Mouse (Mus musculus) heart, embryonic 11.5 days (tissue): Measurements from ENCODE around the gene Phactr1. TPM values are rescaled to one million over a fixed set of nuclear protein-coding genes. Genes with fewer than 3 reads are reported as not detected.
"Not testable (repeated sequence)": the region's sequence is repeated elsewhere in the genome, so short reads cannot be mapped to it uniquely, and the experiment has no call there.

Source experiments
- ATAC-seq: fragments of 200-750 bp; cut with Nextera tagmentation; replicated peaks from 2 replicates; pipeline ENCODE4 v1.8.0; 2017; ENCODE audit warnings: moderate library complexity; ENCODE audit not compliant: insufficient number of reproducible peaks, low FRiP score, low TSS enrichment
- H3K27ac ChIP-seq: fragments of 300-500 bp; sonication (generic); 2 replicates; pipeline ENCODE4 v1.5.1; 2014; ENCODE audit warnings: mild to moderate bottlenecking, low read depth, low read length
- H3K27me3 ChIP-seq: fragments of 300-500 bp; sonication (generic); 2 replicates; pipeline ENCODE4 v1.6.1; 2014; ENCODE audit warnings: mild to moderate bottlenecking, low read length, mixed read lengths; ENCODE audit not compliant: control insufficient read depth, insufficient read depth
- H3K36me3 ChIP-seq: fragments of 300-500 bp; sonication (generic); 2 replicates; pipeline ENCODE4 v1.6.1; 2014; ENCODE audit warnings: mild to moderate bottlenecking, low read length, moderate library complexity, mixed read lengths; ENCODE audit not compliant: control insufficient read depth, insufficient read depth
- H3K4me1 ChIP-seq: fragments of 300-500 bp; sonication (generic); 2 replicates; pipeline ENCODE4 v1.6.1; 2014; ENCODE audit warnings: low read length; ENCODE audit not compliant: control insufficient read depth, insufficient read depth
- H3K4me2 ChIP-seq: fragments of 300-500 bp; sonication (generic); 2 replicates; pipeline ENCODE4 v1.6.1; 2014; ENCODE audit warnings: mild to moderate bottlenecking, moderate library complexity
- H3K4me3 ChIP-seq: fragments of 300-500 bp; sonication (generic); 2 replicates; pipeline ENCODE4 v1.5.1; 2014; ENCODE audit warnings: low read depth, low read length
- H3K9ac ChIP-seq: fragments of 300-500 bp; sonication (generic); 2 replicates; pipeline ENCODE4 v1.6.1; 2014; ENCODE audit warnings: mild to moderate bottlenecking, low read depth, low read length, moderate library complexity
- H3K9me3 ChIP-seq: fragments of 300-500 bp; sonication (generic); replicated peaks from 2 replicates; pipeline ENCODE4 v1.6.1; 2016; ENCODE audit warnings: low read length; ENCODE audit not compliant: control insufficient read depth
- WGBS: fragments of 180-500 bp; shearing (Covaris S2); extraction: QIAGEN DNeasy Blood & Tissue Kit; methylation state at CpG from one replicate; pipeline ENCODE4 v1.1.7; 2014; ENCODE audit not compliant: insufficient replicate concordance; 5-methylcytosine and 5-hydroxymethylcytosine counted together
- polyA plus RNA-seq: library from polyadenylated mRNA; unstranded; fragments of >200 nt; fragmentation: Nextera tagmentation; extraction: Ambion mirVana; gene quantifications from 2 replicates; pipeline ENCODE4 v1.2.1, GENCODE M21; 2014

The Phactr1 gene
- polyA plus RNA-seq, 1 experiment from 2014 or later, result 4.2 TPM

DNA sequence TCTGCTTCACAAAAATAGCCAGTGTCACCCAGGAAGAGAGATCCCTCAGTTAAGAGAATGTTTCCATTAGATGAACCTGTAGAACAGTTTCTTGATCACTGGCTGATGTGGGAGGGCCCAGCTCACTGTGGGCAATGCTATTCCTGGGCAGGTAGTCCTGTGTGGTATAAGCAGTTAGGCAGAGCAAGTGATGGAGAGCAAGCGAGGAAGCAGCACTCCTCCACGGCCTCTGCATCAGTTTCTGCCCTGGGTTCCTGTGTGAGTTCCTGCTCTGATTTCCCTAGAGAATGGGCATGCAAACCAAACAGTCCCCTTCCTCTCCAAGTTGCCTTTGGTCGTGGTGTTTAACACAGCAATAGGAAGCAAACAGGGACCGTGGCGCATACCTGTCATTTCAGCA lies 251.6 kb downstream of the Phactr1 start:
- WGBS, result 81% methylated on average over 5 of the region's 5 CpGs
- Histone ChIP-seq H3K27me3 (no peaks in the 10 kb centered on the region), H3K36me3 (no peaks in the 10 kb centered on the region), H3K27ac (no peak overlapping the region), H3K4me3 (no peak overlapping the region), H3K4me2 (no peak overlapping the region), H3K9me3 (peaks cover 4% of the 10 kb centered on the region), H3K9ac (no peak overlapping the region), H3K4me1 (no peaks in the 10 kb centered on the region)
- ATAC-seq, result no peak

DNA sequence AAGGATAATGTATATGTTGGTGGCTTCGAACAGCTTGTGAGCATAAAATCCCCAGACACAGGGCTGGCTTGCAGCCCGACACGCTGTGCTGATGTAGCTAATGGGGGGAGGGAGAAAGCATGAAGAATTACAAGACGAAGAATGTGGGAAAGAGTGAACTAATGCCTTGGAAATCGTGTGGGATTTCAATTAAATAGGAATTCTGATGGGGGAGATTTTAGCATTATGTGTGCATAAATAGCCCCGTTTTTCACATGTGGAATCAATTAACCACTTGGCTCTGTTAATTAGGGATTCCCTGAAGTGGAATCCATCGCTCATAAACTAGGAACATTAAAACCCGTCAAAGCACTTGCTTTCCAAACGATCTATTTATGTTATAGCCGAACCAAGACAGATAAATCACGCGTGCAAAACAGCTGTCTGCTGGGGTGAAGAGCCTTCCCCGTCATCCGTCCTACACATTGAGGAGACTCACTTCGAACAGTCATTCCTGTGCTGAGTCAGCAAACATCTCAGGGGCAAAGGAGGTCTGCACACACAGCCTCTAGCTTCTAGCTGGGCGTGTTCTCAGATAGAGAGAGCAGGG lies 254.2 kb downstream of the Phactr1 start:
- no peaks in the 10 kb centered on the region for H3K4me1 ChIP-seq
- H3K9me3 ChIP-seq, result no peaks in the 10 kb centered on the region
- H3K36me3 ChIP-seq, result no peaks in the 10 kb centered on the region
- no peak for ATAC-seq
- WGBS, result 67% methylated on average over 16 of the region's 16 CpGs
- no peak overlapping the region for H3K4me2 ChIP-seq
- no peak overlapping the region for H3K27ac ChIP-seq
- H3K27me3 ChIP-seq, result no peaks in the 10 kb centered on the region
- H3K9ac ChIP-seq, result no peak overlapping the region
- H3K4me3 ChIP-seq, result no peak overlapping the region

DNA sequence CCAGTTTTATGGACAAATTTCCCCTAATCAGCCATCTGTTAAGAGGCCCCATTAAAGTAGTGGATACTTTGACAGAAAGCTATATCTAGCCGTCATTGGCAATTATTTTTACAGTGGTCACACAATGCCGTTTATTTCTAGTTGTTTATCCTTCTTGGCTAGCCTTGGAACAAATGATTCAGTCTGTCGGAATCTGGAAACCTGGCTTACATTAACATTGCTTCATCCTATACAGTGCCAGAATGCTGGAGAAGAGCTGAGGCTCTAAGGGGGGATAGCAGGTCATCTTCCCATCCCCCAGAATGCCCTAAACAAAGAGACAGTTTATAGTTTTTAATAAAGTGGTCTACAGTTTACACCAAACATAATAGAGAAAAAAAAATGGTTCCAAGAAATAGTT lies 257.4 kb downstream of the Phactr1 start:
- H3K36me3 ChIP-seq, result no peaks in the 10 kb centered on the region
- no peak overlapping the region for H3K27ac ChIP-seq
- H3K9me3 ChIP-seq, result no peaks in the 10 kb centered on the region
- no peaks in the 10 kb centered on the region for H3K27me3 ChIP-seq
- H3K4me3 ChIP-seq, result no peak overlapping the region
- no peaks in the 10 kb centered on the region for H3K4me1 ChIP-seq
- H3K4me2 ChIP-seq, result no peak overlapping the region
- WGBS, result 72% methylated on average over 3 of the region's 3 CpGs
- H3K9ac ChIP-seq, result no peak overlapping the region
- no peak for ATAC-seq

DNA sequence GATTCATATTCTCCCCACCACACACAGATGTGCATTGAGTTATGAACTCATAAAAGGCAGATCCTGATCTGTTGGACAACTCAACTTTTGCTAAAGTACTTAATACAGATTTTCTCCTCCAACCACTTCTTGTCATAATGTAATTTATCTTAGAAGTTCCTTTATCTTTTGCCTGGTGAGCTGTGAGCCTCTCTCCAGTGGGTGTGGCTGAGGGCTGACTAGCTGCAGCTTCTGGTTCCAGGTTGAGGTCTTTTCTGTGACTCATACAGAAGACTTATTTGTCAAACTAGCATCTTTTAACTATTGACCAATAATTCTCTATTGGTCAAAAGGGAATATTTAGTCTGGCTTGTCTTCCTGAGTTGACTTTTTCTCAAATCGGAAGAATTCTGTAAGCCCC lies 257.9 kb downstream of the Phactr1 start:
- Histone ChIP-seq H3K9me3 (no peaks in the 10 kb centered on the region), H3K36me3 (no peaks in the 10 kb centered on the region), H3K4me2 (no peak overlapping the region), H3K4me3 (no peak overlapping the region), H3K4me1 (no peaks in the 10 kb centered on the region), H3K9ac (no peak overlapping the region), H3K27me3 (no peaks in the 10 kb centered on the region), H3K27ac (no peak overlapping the region)
- 85% methylated on average over 1 of the region's 1 CpGs for WGBS
- no peak for ATAC-seq

DNA sequence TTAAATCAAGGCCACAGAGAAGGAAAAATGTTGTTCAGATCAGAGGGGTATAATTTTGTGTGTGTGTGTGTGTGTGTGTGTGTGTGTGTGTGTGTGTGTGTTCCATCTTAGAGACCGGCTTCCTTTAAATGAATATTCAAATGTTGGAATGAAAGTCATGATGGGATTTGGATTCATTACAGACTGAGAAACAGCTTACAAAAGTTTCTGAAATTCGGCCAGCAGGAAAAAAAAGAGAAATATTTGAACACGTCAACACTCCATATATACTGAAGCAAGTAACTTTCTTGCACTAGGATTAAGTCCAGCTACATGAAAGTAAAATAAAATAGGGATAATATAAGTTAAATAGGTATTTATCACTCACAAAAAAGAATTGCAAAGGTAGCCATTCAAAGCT lies 259.8 kb downstream of the Phactr1 start:
- WGBS, result 84% methylated on average over 3 of the region's 3 CpGs
- Histone ChIP-seq H3K9ac (no peak overlapping the region), H3K36me3 (no peaks in the 10 kb centered on the region), H3K4me3 (no peak overlapping the region), H3K4me2 (no peak overlapping the region), H3K4me1 (no peaks in the 10 kb centered on the region), H3K27me3 (no peaks in the 10 kb centered on the region), H3K27ac (no peak overlapping the region), H3K9me3 (no peaks in the 10 kb centered on the region)
- no peak for ATAC-seq

DNA sequence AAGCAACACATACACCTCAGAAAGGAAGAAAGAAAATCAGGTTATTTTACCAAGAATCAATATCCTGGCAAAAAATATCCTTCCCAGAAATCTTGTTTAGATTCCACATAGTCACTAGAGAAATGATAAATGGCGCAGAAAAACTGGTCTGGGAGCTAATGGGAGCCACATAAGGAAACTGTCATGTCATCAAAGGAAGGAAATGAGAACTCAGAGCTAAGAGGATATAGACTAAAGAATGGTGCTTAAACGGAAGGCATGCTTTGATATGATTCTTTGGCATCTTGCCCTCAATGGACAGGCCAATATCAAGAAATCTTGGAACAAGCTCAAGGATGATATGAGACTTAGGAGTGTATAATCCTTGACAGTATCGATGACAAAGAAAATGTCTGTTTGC lies 263.7 kb downstream of the Phactr1 start:
- H3K4me3 ChIP-seq, result no peak overlapping the region
- no peak overlapping the region for H3K4me2 ChIP-seq
- H3K27me3 ChIP-seq, result no peaks in the 10 kb centered on the region
- no peaks in the 10 kb centered on the region for H3K9me3 ChIP-seq
- WGBS, result 56% methylated on average over 3 of the region's 3 CpGs
- no peaks in the 10 kb centered on the region for H3K36me3 ChIP-seq
- no peak for ATAC-seq
- H3K27ac ChIP-seq, result no peak overlapping the region
- no peak overlapping the region for H3K9ac ChIP-seq
- H3K4me1 ChIP-seq, result no peaks in the 10 kb centered on the region

DNA sequence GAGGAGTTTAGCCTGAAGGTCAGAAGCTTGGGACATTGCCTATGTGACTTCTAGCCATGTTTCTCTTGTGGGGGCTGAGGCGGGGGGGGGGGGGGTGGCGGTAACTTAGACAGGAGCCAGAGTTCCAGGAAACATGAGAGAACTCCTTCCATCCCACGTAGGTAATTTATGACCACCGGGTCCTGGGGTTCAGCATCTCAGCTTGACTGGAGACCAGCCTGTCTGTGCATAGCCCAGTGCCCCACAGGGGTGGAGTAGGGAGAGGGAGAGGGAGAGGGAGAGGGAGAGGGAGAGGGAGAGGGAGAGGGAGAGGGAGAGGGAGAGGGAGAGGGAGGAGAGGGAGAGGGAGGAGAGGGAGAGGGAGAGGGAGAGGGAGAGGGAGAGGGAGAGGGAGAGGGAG lies 264.8 kb downstream of the Phactr1 start:
- not testable (repeated sequence) for H3K36me3 ChIP-seq, H3K9ac ChIP-seq, ATAC-seq, H3K27ac ChIP-seq, H3K27me3 ChIP-seq, H3K9me3 ChIP-seq, H3K4me2 ChIP-seq, H3K4me3 ChIP-seq, H3K4me1 ChIP-seq
- 31% methylated on average over 4 of the region's 4 CpGs for WGBS

DNA sequence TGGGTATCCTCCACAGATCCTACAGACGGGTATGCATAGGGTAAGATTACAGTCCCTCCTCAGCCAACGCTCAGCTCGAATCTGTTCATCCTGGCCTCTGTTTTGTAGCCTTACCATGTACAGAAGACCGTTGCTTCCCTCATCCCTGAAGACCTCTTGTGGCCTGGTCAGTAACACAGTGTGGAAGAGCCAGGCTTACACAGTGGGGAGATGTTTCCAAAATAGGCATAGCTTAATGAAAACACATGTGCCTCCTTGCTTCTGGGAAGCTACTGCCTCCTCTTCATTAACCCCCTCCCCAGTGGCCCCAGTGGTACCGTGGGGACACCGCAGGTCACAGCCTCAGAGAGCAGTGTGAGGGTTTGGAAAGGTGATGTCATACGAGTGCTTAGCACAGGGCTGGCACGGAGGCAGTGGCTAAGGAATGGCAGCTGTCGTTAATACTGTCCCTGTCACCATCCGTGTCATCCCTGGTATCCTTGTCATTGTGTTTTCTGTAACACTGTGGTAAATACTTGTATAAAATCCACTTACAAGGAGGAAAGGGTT lies 268.4 kb downstream of the Phactr1 start:
- H3K9ac ChIP-seq, result no peak overlapping the region
- H3K4me1 ChIP-seq, result no peaks in the 10 kb centered on the region
- H3K9me3 ChIP-seq, result no peaks in the 10 kb centered on the region
- H3K4me3 ChIP-seq, result no peak overlapping the region
- 73% methylated on average over 10 of the region's 10 CpGs for WGBS
- no peaks in the 10 kb centered on the region for H3K36me3 ChIP-seq
- no peak overlapping the region for H3K27ac ChIP-seq
- no peak for ATAC-seq
- no peak overlapping the region for H3K4me2 ChIP-seq
- no peaks in the 10 kb centered on the region for H3K27me3 ChIP-seq

DNA sequence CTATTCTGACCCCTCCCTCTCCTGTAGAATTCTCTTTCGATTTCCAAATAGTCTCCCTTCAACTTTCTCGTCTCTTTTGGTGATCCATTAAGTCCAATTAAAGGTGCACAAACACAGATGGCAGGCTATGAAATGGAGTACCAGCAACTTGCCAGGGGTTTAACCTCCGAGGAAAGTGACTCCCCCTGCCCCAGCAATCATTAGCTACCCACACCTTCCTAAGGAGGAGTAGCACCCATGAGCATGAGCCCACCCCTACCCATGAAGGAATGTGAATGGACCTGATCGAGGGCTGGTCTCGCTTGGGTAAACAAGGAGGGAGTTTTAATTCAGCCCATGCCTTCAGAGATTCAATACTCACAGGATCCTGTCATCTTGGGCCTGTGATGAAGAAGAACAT lies 268.9 kb downstream of the Phactr1 start:
- ATAC-seq, result no peak
- no peak overlapping the region for H3K4me3 ChIP-seq
- H3K36me3 ChIP-seq, result no peaks in the 10 kb centered on the region
- H3K9ac ChIP-seq, result no peak overlapping the region
- H3K9me3 ChIP-seq, result no peaks in the 10 kb centered on the region
- H3K27me3 ChIP-seq, result no peaks in the 10 kb centered on the region
- H3K4me1 ChIP-seq, result no peaks in the 10 kb centered on the region
- H3K4me2 ChIP-seq, result no peak overlapping the region
- 76% methylated on average over 5 of the region's 5 CpGs for WGBS
- no peak overlapping the region for H3K27ac ChIP-seq
